Mouse (Mus musculus): Measurements from ENCODE around the gene Sipa1l3. TPM values are rescaled to one million over a fixed set of nuclear protein-coding genes. Genes with fewer than 3 reads are reported as not detected.
A peak's percentile ranks its signal among the peaks of the same experiment; 100 is the strongest.

Sipa1l3 gene
- polyA plus RNA-seq, 1 experiment = 38.2 TPM

- no peak for DNase-seq (ENCODE audit: extremely low spot score in 1 of 2, low spot score in 1 of 2)
These were observed 9.9 kb downstream of the Sipa1l3 start for GRCm38 (mm10) chr7:29508522-29508921.

- DNase-seq (ENCODE audit: extremely low spot score in 1 of 2, low spot score in 1 of 2) = no peak
These were observed 12.8 kb downstream of the Sipa1l3 start for GRCm38 (mm10) chr7:29505337-29506318.

- no peak for DNase-seq (ENCODE audit: extremely low spot score in 1 of 2, low spot score in 1 of 2)
These were observed 13.7 kb downstream of the Sipa1l3 start for GRCm38 (mm10) chr7:29504683-29505290.

DNA sequence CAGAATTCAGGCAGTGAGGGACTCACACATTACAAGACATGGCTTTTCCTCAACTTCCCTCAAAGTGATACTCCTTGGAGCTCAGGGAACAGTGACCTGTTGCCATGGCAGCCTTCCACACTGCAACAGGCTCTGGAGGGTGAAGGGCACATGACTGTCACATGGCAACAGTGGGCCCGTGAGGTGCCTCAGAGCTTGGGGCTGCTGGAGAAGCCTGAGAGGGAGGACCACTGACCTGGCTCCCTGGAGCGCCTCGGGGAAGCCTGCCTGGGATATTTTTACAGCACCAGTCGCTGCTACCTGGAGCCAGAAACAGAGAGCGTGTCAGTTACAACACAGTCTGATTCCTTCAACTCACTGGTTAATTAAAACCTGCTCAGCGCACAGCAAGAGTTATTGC lies 14.8 kb downstream of the Sipa1l3 start:
- no peak for DNase-seq (ENCODE audit: extremely low spot score in 1 of 2, low spot score in 1 of 2)

DNA sequence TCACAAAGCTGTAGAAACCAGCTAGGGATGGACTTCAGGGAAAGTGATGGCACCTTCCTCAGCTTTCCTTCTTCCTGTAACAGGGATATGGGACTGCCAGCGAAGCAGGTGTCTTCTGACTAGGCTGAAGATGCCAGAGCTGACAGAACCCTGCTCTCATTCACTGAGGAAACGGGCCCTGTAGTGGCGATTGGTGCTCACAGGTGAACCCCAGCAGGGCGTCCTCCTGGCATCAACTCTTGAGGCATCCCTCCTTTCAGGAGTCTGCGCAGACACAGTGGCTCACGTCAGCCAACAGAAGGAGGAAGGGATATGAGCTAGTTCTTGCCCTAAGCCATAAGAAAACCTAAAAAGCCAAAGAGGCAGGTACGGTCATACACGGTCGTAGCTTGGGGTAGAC lies 17.2 kb downstream of the Sipa1l3 start:
- DNase-seq (ENCODE audit: extremely low spot score in 1 of 2, low spot score in 1 of 2) = no peak

- DNase-seq (ENCODE audit: extremely low spot score in 1 of 2, low spot score in 1 of 2) = no peak
These were observed 19.4 kb downstream of the Sipa1l3 start for GRCm38 (mm10) chr7:29499071-29499470.

- DNase-seq (ENCODE audit: extremely low spot score in 1 of 2, low spot score in 1 of 2) = no peak
These were observed 21.4 kb downstream of the Sipa1l3 start for GRCm38 (mm10) chr7:29496953-29497590.

- DNase-seq (ENCODE audit: extremely low spot score in 1 of 2, low spot score in 1 of 2) = no peak
These were observed 22.1 kb downstream of the Sipa1l3 start for GRCm38 (mm10) chr7:29496332-29496731.

- DNase-seq (ENCODE audit: extremely low spot score in 1 of 2, low spot score in 1 of 2) = no peak
These were observed 22.6 kb downstream of the Sipa1l3 start for GRCm38 (mm10) chr7:29495880-29496279.

DNA sequence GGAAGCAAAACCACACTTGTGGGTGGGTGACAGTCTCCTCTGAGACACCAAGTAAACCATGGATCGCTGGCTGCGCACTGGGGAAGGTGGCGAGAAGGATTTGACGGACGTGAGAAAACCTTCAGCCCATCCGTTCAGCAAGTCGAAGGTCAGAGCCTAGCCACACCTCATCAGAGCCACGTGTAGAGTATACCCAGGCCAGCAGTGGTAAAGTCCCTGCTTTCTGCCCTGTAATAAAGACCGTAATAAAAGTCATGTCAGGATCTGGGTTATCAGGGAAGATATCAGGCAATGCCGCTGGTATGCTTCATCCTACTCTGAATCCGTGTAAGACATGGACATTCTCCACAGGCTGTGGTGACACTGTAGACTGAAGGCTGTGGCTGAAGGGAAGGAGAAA lies 23.6 kb downstream of the Sipa1l3 start:
- no peak for DNase-seq (ENCODE audit: extremely low spot score in 1 of 2, low spot score in 1 of 2)

GRCm38 (mm10) chr7:29494015-29494414 lies 24.4 kb downstream of the Sipa1l3 start:
- DNase-seq (ENCODE audit: extremely low spot score in 1 of 2, low spot score in 1 of 2) = no peak

DNA sequence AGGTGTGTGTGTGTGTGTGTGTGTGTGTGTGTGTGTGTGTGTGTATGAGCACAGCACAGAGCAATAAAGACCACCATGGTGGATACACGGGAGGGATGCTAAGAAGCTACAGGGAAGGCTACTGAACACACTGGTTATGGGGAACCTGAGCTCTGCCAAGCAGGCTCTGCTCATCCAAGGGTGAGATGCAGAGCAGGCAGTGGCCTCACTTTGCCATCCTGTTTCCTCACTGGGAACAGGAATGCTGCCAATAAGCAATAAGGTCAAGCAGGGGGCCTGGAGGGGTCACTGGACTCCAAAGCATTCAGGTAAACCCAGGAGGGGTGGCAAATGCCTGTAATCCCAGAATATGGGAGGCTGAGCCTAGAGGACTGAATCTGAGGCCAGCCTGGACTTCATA lies 25.4 kb downstream of the Sipa1l3 start:
- no peak for DNase-seq (ENCODE audit: extremely low spot score in 1 of 2, low spot score in 1 of 2)

- DNase-seq (ENCODE audit: extremely low spot score in 1 of 2, low spot score in 1 of 2) = no peak
These were observed 26.6 kb downstream of the Sipa1l3 start for GRCm38 (mm10) chr7:29491861-29492260.

DNA sequence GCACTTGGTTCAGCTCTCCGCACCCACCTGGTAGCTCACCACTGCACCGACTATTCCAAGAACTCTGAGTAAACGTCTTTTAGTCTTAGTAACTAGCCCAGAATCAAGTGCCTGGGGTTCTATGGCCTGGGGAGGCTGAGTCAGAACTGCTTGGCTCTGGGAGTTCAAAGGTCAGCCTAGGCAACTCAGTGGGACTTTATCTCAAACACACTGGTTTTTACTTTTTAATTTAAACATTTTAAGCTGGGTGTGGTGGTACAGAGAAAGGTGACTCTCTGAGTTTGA lies 27.0 kb downstream of the Sipa1l3 start:
- no peak for DNase-seq (ENCODE audit: extremely low spot score in 1 of 2, low spot score in 1 of 2)

DNA sequence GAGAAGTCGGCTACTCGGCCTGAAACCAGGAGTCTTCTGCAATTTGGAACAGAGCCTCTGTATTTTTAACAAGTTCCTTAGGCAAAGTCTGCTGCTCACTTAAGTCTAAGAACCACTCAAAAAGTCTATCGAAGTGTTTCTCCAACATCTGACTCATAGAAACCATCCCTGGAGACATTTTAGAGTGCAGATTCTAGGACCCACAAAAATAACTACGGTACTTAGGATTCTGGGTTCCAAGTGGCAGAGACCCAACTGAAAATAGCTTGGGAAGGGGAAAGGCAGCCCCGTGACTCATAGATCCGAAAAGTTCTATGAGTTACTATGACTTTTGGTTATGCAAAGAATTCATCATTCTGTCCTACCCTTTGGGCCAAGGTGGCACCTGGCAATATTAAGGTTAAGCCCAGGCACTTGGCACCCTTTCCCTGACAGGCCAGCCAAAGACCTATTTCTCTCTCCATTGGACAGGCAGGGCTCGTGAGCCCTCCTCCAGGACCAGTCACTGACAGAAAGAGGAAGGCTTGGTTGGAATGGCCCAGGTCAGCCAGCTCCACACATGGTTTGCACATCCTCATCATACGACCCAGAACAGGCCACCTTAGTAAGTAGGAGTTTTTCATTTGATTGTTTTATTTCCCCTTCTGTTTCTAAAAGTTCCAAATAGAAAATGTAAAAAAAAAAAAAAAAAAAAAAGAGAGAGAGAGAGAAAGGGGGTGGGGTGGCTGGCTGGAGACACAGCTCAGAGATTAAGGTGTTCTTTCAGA lies 27.6 kb downstream of the Sipa1l3 start:
- peak in 1 of 2 experiments; percentile 33 for DNase-seq (ENCODE audit: extremely low spot score in 1 of 2, low spot score in 1 of 2)

DNA sequence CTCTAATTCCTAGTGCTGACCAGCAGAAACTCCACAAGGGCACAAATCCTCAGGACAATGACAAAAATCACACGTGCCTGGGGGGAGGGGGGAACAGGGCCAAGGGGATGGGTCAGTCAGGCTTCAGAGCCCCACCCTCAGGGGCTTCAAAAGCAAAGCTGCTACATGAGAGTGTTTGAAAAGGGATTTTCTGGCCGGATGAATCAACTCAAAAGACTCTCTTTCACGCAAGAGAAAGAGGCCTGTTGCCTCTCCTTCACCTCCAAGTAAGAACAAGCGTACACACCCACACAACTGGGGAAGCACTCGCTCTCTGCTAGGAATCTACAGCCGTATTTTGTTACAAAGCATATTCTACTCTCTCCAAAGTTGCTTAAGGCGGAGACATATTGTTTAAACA lies 28.6 kb downstream of the Sipa1l3 start:
- DNase-seq (ENCODE audit: extremely low spot score in 1 of 2, low spot score in 1 of 2) = no peak

DNA sequence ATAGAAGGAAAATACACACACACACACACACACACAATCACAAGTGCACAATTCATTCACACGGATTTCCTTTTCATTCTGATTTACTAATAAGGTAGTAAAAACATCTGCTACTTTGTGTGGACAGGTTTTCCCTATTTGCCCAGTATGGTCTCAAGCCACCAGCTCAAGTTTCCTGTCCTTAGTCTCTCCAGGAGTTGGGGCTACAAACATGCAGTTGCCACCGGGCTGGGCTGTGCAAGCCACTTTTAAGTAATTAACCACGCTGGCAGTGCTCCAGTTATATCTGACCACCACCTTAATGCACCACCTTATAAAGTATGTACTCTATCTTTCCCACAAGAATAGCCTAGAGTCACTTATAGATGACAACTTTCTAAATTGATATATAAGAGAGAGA lies 29.1 kb downstream of the Sipa1l3 start:
- DNase-seq (ENCODE audit: extremely low spot score in 1 of 2, low spot score in 1 of 2) = no peak

DNA sequence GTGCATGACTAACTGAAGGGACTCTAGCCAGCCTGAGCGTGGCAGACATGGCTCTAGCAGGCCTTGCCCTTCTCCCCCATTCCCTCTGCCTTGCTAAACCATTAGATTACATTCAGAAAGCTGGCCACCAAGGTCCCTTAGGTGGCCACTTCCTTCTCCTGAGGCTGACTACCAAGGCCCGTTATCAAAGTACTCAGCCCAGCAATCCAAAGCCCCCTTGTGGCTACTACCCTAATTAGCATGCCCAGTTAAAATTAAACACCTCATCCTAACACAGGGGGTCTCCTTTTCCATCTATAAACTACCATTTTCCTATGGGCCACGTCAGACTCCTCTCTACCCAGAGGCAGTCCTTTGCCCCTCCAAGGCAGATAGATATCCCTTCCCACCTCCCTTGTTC lies 31.7 kb downstream of the Sipa1l3 start:
- DNase-seq (ENCODE audit: extremely low spot score in 1 of 2, low spot score in 1 of 2) = no peak

GRCm38 (mm10) chr7:29485721-29486120 lies 32.7 kb downstream of the Sipa1l3 start:
- DNase-seq (ENCODE audit: extremely low spot score in 1 of 2, low spot score in 1 of 2) = no peak

DNA sequence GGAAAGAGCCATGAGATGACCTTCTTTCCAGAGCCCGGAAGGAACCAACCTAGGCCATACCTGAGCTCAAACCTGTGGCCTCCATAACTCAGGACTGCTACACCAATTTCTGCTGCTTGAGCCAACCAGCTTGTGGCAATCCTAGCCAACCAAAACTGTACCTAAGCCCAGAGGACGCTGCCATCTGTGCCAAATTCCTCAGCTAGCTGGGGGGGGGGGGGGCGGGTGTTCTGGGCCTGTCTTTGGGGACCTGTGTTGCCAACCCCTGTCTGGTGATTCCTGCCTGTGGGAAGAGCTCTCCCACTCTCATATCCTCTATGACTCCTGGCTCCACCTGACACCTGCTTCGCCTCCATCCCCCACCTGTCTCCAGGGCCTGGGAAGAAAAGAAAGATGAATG lies 34.9 kb downstream of the Sipa1l3 start:
- no peak for DNase-seq (ENCODE audit: extremely low spot score in 1 of 2, low spot score in 1 of 2)

All from frontal cortex, adult 2 months (tissue).